Mouse (Mus musculus) forelimb bud, embryonic 11.5 days (tissue): ENCODE measurements around the gene Usp19.
A peak's percentile ranks its signal among the peaks of the same experiment; 100 is the strongest.

Experiments
- DNase-seq: peaks from one replicate; pipeline ENCODE4 v3.0.0-alpha.2; 2012; ENCODE audit warnings: low read depth, low spot score

Usp19 gene

DNA sequence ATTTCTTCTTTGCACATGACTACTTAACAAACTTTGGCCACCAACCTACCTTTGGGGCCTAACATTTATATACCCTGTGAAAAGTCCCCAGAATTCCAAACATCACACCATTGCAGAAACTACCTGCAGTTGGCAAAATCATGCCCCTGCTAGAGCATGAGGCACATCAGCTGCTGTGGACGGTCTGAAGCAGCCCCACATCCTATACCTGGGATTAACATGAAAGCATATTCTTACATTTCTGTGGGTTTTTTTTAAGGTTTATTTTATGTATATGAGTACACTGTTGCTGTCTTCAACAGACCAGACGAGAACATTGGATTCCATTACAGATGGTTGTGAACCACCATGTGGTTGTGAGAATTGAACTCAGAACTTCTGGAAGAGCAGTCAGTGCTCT lies 24.2 kb upstream of the Usp19 start:
- DNase-seq, result no peak

DNA sequence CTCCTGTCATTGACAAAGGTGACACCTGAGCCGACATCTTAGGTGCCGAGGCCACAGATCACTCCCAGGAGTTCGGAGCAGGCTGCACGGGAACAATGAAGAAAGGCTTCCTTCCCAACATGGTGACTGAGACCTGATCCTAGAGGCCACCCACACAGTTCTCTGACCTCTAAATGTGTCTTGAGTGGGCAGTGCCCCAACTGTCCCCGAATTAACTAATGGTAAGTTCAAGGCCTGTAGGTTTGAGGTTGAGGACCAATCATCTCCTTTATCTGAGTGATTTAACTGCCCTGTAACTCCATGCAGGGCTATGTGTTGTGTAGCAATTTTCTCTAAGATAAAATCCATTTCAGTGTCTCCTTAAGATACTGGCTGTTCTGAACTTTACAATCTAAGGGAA lies 21.0 kb upstream of the Usp19 start:
- no peak for DNase-seq

- DNase-seq, result no peak
Observed at GRCm38 (mm10) chr9:108469845-108470244, 20.6 kb upstream of the Usp19 start.

DNA sequence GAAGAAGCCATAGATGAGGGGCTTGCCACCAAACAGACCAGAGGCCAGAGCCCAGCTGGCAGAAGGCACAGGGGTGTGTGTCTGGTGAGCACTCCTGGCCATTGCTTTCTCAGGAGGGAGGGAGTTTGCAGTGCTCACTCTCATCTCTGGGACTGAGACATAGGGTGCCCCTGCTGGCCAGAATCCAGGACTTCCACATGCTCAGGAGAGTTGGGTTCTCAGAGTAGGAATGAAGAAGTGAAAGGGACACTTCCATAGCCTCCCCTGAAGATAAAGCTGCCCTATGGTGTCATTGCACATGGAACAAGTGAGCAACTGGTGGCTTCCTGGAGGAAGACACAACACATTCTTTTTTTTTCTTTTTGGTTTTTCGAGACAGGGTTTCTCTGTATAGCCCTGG lies 15.9 kb upstream of the Usp19 start:
- no peak for DNase-seq

GRCm38 (mm10) chr9:108478638-108479156 lies 11.7 kb upstream of the Usp19 start:
- DNase-seq, result peak; percentile 88

DNA sequence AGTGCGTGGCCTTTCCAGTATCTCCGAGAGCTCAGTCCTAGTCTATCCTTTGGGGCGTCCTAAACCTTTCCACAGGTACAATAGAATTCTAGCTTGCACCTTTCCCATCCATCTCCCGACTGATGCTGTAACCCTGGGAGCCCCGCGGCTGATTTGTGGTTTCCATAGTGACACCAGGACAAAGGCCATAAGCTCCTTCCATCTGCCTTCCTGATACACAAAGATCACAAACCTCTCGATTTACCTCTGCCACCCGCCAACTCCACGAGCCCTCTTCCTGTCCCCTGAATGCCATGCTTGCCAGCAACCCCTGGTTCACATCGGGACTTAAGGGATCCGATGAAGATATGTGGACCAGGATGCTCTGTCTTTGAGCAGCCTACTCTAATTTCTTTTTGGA lies 11.2 kb upstream of the Usp19 start:
- DNase-seq, result no peak

- DNase-seq, result peak; percentile 89
Observed at GRCm38 (mm10) chr9:108479721-108480351, 10.6 kb upstream of the Usp19 start, which contains the start of gene Lamb2. Gene Lamb2, plus strand, starts transcription at chr9:108479736.

GRCm38 (mm10) chr9:108480813-108481519 lies 9.4 kb upstream of the Usp19 start:
- DNase-seq, result no peak

DNA sequence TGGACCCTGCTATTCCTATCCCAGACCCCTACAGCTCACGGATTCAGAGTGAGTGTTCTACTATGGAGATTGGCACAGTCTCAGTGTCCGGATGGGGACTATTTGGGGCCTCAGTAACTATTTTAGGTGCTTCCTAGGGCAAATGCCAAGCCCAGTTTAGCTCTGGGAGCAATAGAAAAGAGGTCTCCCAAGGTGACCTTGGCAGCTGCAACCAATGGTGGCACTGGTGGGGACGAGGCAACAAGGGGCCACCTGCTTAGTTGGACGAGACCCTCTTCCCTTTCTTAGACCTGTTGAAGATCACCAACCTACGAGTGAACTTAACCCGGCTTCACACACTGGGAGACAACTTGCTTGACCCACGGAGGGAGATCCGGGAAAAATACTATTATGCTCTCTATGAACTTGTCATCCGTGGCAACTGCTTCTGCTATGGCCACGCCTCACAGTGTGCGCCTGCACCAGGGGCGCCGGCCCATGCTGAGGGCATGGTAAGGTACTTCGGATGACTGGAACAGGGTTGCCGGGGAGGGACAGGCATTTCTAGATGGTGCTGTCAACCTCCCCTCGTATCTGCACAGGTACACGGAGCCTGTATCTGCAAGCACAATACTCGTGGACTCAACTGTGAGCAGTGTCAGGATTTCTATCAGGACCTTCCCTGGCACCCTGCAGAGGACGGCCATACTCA lies 8.7 kb upstream of the Usp19 start:
- no peak for DNase-seq

- no peak for DNase-seq
Observed at GRCm38 (mm10) chr9:108483051-108483790, 7.2 kb upstream of the Usp19 start.

GRCm38 (mm10) chr9:108484021-108484420 lies 6.4 kb upstream of the Usp19 start:
- DNase-seq, result no peak

GRCm38 (mm10) chr9:108485301-108485875 lies 5.0 kb upstream of the Usp19 start:
- no peak for DNase-seq

DNA sequence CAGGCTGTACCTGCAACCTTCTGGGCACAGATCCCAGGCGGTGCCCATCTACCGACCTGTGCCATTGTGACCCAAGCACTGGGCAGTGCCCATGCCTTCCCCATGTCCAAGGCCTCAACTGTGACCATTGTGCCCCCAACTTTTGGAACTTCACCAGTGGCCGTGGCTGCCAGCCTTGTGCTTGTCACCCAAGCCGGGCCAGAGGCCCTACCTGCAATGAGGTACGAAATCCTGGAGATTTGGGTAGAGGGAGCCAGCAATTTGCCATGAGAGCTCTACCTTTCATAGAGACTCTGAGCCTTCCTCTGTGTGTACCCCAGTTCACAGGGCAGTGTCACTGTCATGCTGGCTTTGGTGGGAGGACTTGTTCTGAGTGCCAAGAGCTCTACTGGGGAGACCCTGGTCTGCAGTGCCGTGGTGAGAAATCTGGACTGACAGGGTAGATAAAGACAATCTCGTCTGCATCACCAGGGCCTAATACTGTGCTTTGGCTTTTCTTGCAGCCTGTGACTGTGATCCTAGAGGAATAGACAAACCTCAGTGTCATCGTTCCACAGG lies 3.4 kb upstream of the Usp19 start:
- DNase-seq, result no peak

DNA sequence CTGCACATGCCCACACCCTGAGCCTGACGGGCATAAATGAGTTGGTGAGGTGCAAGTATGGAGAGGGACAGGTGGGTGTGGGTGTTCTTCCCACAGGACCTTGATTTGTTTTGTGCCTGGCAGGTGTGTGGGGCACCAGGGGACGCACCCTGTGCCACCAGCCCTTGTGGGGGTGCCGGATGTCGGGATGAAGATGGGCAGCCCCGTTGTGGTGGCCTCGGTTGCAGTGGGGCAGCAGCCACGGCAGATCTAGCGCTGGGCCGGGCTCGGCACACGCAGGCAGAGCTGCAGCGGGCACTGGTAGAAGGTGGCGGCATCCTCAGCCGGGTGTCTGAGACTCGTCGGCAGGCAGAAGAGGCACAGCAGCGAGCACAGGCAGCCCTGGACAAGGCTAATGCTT lies 2.0 kb upstream of the Usp19 start:
- no peak for DNase-seq

- no peak for DNase-seq
Observed at GRCm38 (mm10) chr9:108489215-108489614, 1.2 kb upstream of the Usp19 start.

GRCm38 (mm10) chr9:108489702-108490558 lies 472 bp upstream of the Usp19 start:
- DNase-seq, result no peak

GRCm38 (mm10) chr9:108491286-108491580 lies 831 bp downstream of the Usp19 start:
- DNase-seq, result no peak

DNA sequence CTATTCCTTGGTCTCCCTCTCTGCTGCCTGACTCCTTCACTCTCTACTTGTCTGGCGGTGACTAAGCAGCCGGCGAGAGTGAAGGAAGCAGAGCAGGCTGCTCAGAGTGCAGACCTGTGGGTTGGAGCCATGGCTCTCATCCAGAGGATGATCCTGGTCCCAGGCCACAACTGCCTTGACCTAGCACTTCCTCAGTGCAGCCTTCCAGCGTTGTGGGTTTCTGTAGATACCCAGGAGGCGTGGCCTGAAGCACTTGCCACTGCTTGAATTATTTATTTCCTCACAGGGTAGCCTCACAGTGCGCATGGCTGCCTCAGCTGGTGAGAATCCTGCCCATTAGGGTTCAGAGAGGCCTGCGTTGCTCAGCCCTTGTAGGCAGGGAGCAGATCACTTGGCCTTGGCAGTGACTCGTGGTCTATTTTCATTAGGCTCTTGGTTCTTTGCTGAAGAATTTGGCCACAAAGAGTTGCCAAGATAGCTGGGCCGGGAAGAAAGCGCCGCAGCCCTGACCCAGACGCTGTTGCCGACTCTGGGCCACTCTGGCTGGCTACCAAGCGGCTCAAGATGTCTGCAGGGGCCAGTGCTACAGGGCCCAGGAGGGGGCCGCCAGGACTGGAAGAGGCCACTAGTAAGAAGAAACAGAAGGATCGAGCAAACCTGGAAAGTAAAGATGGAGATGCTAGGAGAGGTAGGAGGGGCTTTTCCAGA lies 1.8 kb downstream of the Usp19 start:
- no peak for DNase-seq

GRCm38 (mm10) chr9:108493246-108493645 lies 2.8 kb downstream of the Usp19 start:
- no peak for DNase-seq
